Mouse (Mus musculus) brain, adult 10 weeks (tissue): Measurements from ENCODE around the gene Cited4. TPM values are rescaled to one million over a fixed set of nuclear protein-coding genes. Genes with fewer than 3 reads are reported as not detected.

Experiments used
- polyA plus RNA-seq: library from polyadenylated mRNA; stranded (reverse); fragments of 350-450 nt; fragmentation: Illumina TruSeq; extraction: RNeasy Lipid Tissue Mini Kit (QIAGEN cat#74804); gene quantifications from one replicate; pipeline ENCODE4 v1.2.3, GENCODE M21; 2015; ENCODE audit warnings: low read depth, low replicate concordance

Cited4 gene
- 9.3 TPM for polyA plus RNA-seq

GRCm38 (mm10) chr4:120666358-120667024 is at the start of gene Cited4:
TSS of gene Cited4 (plus strand) at chr4:120666572.

Other genes with a start within 250 kb of the Cited4 start
- not detected for gene Slfnl1, start 134.3 kb upstream of the Cited4 start, polyA plus RNA-seq
- gene Ctps, start 96.3 kb upstream of the Cited4 start, polyA plus RNA-seq: 38.9 TPM
- not detected for gene Gm8439, start 77.8 kb upstream of the Cited4 start, polyA plus RNA-seq
- gene Kcnq4, start 82.0 kb downstream of the Cited4 start, polyA plus RNA-seq: 5.5 TPM
- gene Nfyc, start 165.0 kb downstream of the Cited4 start, polyA plus RNA-seq: 48.3 TPM
- gene Rims3, start 188.2 kb downstream of the Cited4 start, polyA plus RNA-seq: 110 TPM